Mouse (Mus musculus) kidney, embryonic 15.5 days (tissue): ENCODE measurements around the gene Foxk1. TPM values are rescaled to one million over a fixed set of nuclear protein-coding genes. Genes with fewer than 3 reads are reported as not detected.

Source experiments
- ATAC-seq: fragments of 200-750 bp; cut with Nextera tagmentation; replicated peaks from 2 replicates; pipeline ENCODE4 v1.8.0; 2017; ENCODE audit warnings: moderate TSS enrichment; ENCODE audit not compliant: low FRiP score
- H3K27ac ChIP-seq: fragments of 300-500 bp; sonication (generic); 2 replicates; pipeline ENCODE4 v1.5.1; 2015; ENCODE audit warnings: mild to moderate bottlenecking, inconsistent platforms
- H3K27me3 ChIP-seq: fragments of 300-500 bp; sonication (generic); 2 replicates; pipeline ENCODE4 v1.6.1; 2015; ENCODE audit warnings: inconsistent platforms
- H3K36me3 ChIP-seq: fragments of 300-500 bp; sonication (generic); 2 replicates; pipeline ENCODE4 v1.6.1; 2015; ENCODE audit warnings: inconsistent platforms
- H3K4me1 ChIP-seq: fragments of 300-500 bp; sonication (generic); 2 replicates; pipeline ENCODE4 v1.6.1; 2015; ENCODE audit warnings: inconsistent platforms
- H3K4me2 ChIP-seq: fragments of 300-500 bp; sonication (generic); 2 replicates; pipeline ENCODE4 v1.6.1; 2015; ENCODE audit warnings: moderate library complexity, mild to moderate bottlenecking, inconsistent platforms
- H3K4me3 ChIP-seq: fragments of 300-500 bp; sonication (generic); replicated peaks from 2 replicates; pipeline ENCODE4 v1.5.1; 2015; ENCODE audit warnings: mild to moderate bottlenecking, inconsistent platforms
- H3K9ac ChIP-seq: fragments of 300-500 bp; sonication (generic); 2 replicates; pipeline ENCODE4 v1.6.1; 2015; ENCODE audit warnings: mild to moderate bottlenecking, inconsistent platforms
- H3K9me3 ChIP-seq: fragments of 300-500 bp; sonication (generic); replicated peaks from 2 replicates; pipeline ENCODE4 v1.6.1; 2016; ENCODE audit warnings: inconsistent platforms
- WGBS: fragments of 180-500 bp; shearing (Covaris S2); methylation state at CpG from one replicate; pipeline ENCODE4 v1.1.7; 2015; ENCODE audit warnings: mixed read lengths; 5-methylcytosine and 5-hydroxymethylcytosine counted together
- polyA plus RNA-seq: library from polyadenylated mRNA; unstranded; fragments of >200 nt; fragmentation: Nextera tagmentation; extraction: Ambion mirVana; gene quantifications from 2 replicates; pipeline ENCODE4 v1.2.1, GENCODE M21; 2015

The Foxk1 gene
- polyA plus RNA-seq, 1 experiment from 2014 or later = 7.7 TPM

GRCm38 (mm10) chr5:142457345-142457744, 56.0 kb downstream of the Foxk1 start:
- WGBS = 35% methylated on average over 10 of the region's 10 CpGs
- Histone ChIP-seq H3K4me2 (no peak overlapping the region), H3K4me3 (no peak overlapping the region), H3K27ac (peak overlapping the region; percentile 65), H3K9me3 (no peaks in the 10 kb centered on the region), H3K36me3 (peaks cover 73% of the 10 kb centered on the region), H3K9ac (no peak overlapping the region), H3K4me1 (no peaks in the 10 kb centered on the region), H3K27me3 (no peaks in the 10 kb centered on the region)
- peak; percentile 49; the same call in 1 of the 2 replicates for ATAC-seq

DNA sequence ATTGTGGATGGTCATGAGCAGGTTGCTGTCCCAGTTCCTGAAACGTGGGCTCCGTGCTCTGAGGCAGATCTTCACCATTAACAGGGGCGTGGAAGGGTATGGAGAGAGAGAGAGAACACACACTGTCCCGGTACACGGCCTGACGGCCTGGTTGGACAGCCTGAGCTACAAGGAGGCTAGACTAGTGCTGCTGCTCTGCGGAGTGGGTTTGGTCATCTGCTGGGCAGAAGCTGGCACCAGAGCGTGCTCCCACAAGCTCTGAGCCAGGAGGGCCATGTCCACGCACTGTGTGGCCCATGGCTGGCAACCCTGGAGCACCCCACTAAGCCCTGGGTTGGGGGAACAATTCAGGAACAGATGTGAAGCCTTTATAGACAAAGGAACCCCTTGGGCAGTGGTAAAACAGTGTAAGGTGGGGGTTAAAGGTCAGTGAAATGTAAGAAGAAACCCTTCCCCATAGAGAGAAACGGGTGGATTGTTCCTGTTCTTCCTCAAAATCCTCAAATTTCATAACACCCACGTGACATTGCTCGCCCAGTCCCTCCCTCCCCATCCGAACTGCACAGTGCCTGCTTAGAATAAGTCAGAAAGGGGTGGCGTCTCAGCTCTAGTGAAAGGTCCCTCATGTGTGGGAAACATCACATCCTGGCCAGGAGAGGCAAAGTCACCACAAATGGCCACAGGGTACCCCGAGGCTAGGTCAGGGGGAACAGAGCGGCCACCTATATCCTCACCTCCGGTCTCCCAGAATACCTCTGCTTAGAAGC, 57.7 kb downstream of the Foxk1 start:
- 89% methylated on average over 17 of the region's 17 CpGs for WGBS
- no peaks in the 10 kb centered on the region for H3K9me3 ChIP-seq
- no peak for ATAC-seq
- no peak overlapping the region for H3K27ac ChIP-seq
- H3K27me3 ChIP-seq = no peaks in the 10 kb centered on the region
- no peak overlapping the region for H3K4me3 ChIP-seq
- peaks cover 58% of the 10 kb centered on the region for H3K36me3 ChIP-seq
- 0 out of 2 replicates have a peak, but pooled peaks cover 4% of the 10 kb centered on the region for H3K4me1 ChIP-seq
- no peak overlapping the region for H3K4me2 ChIP-seq
- H3K9ac ChIP-seq = no peak overlapping the region

DNA sequence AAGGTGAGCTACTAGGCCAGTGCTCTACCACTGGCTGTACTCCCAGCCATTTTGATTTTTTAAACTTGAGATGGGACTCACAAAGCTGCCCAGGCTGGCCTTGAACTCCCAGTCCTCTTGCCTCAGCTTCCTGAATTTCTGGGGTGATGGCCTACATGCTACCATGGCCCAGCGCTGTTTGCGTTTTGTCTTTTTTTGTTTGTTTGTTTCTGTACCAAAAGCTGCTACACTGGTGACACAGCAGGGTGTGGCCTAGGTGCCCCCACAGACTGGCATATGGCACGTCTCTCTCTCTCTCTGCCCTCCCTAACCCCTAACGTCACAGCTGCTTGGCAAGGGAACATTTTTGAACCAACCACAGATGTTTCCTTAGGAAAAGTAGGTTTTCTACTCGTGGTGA, 58.5 kb downstream of the Foxk1 start:
- ATAC-seq = no peak
- Histone ChIP-seq H3K9ac (no peak overlapping the region), H3K36me3 (peaks cover 49% of the 10 kb centered on the region), H3K4me1 (peaks cover 11% of the 10 kb centered on the region), H3K27ac (no peak overlapping the region), H3K4me2 (no peak overlapping the region), H3K9me3 (no peaks in the 10 kb centered on the region), H3K27me3 (no peaks in the 10 kb centered on the region), H3K4me3 (no peak overlapping the region)
- WGBS = 78% methylated on average over 5 of the region's 5 CpGs

DNA sequence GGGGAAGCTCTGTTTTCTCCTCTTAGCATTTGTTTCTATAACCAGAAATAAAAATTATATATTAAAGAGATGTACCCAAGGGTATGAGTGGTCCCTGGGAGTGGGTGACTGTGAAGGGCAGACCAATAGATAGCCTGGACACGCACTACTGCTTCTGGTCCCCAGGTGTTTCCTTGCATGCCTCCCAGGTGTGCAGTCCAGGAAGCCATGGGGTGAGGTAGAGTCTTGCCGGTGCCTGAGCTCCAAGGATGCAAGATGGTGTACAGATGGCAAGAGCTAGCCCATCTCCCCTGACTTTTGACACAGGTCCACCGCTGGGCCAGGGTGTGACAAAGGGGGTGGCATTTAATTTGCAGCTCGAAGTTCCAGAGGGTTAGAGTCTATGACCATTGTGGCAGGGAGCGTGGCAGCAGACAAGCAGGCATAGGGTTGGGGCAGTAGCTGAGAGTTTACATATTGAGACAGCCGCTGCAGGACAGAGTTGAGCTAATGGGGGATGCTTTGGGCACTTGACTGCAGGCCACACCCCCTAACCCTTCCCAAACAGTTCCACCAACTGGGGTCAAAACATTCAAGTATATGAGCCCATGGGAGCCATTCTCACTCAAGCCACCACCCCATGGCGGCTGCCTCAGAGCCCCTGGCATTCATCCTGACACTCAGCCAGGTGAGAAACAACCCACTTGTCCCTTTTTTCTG, 60.8 kb downstream of the Foxk1 start:
- Histone ChIP-seq H3K4me1 (peaks cover 19% of the 10 kb centered on the region), H3K27me3 (no peaks in the 10 kb centered on the region), H3K9ac (no peak overlapping the region), H3K27ac (no peak overlapping the region), H3K9me3 (no peaks in the 10 kb centered on the region), H3K4me2 (no peak overlapping the region), H3K4me3 (no peak overlapping the region), H3K36me3 (peaks cover 32% of the 10 kb centered on the region)
- ATAC-seq = no peak
- 95% methylated on average over 7 of the region's 7 CpGs for WGBS

GRCm38 (mm10) chr5:142462641-142462948, 61.3 kb downstream of the Foxk1 start:
- no peak overlapping the region for H3K4me2 ChIP-seq
- H3K4me1 ChIP-seq = peaks cover 19% of the 10 kb centered on the region
- no peaks in the 10 kb centered on the region for H3K27me3 ChIP-seq
- H3K36me3 ChIP-seq = peaks cover 32% of the 10 kb centered on the region
- no peak overlapping the region for H3K4me3 ChIP-seq
- 0 out of 2 replicates have a peak overlapping the region, but pooled peaks have one; percentile 91 for H3K27ac ChIP-seq
- H3K9ac ChIP-seq = no peak overlapping the region
- no peak for ATAC-seq
- H3K9me3 ChIP-seq = no peaks in the 10 kb centered on the region
- 89% methylated on average over 2 of the region's 2 CpGs for whole genome bisulfite sequencing

DNA sequence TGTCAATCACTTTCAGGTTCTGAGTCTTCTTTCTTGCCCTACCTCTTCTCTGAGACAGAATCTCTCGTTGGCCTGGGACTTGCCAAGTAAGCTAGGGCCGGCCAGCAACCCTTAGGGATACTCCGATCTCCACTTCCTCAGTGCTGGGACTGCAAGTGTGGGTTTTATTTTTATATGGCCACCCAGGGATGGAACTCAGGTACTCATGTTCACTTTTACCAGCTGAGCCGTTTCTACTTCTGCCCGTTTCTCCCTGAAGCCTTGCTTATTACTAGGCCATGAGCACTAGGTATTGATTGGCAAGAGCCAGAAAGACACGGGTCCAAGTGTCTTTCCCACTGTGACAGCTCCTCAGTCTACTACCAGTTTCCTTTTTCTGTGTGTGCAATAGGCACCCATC, 61.7 kb downstream of the Foxk1 start:
- peak overlapping the region; percentile 89 for H3K4me2 ChIP-seq
- H3K9me3 ChIP-seq = no peaks in the 10 kb centered on the region
- no peak for ATAC-seq
- H3K27me3 ChIP-seq = no peaks in the 10 kb centered on the region
- 88% methylated on average over 6 of the region's 6 CpGs for WGBS
- H3K4me1 ChIP-seq = peaks cover 19% of the 10 kb centered on the region
- H3K9ac ChIP-seq = no peak overlapping the region; the same call in 1 of the 2 replicates
- peak overlapping the region; percentile 76 for H3K4me3 ChIP-seq
- H3K36me3 ChIP-seq = peaks cover 32% of the 10 kb centered on the region
- peak overlapping the region; percentile 91 for H3K27ac ChIP-seq

DNA sequence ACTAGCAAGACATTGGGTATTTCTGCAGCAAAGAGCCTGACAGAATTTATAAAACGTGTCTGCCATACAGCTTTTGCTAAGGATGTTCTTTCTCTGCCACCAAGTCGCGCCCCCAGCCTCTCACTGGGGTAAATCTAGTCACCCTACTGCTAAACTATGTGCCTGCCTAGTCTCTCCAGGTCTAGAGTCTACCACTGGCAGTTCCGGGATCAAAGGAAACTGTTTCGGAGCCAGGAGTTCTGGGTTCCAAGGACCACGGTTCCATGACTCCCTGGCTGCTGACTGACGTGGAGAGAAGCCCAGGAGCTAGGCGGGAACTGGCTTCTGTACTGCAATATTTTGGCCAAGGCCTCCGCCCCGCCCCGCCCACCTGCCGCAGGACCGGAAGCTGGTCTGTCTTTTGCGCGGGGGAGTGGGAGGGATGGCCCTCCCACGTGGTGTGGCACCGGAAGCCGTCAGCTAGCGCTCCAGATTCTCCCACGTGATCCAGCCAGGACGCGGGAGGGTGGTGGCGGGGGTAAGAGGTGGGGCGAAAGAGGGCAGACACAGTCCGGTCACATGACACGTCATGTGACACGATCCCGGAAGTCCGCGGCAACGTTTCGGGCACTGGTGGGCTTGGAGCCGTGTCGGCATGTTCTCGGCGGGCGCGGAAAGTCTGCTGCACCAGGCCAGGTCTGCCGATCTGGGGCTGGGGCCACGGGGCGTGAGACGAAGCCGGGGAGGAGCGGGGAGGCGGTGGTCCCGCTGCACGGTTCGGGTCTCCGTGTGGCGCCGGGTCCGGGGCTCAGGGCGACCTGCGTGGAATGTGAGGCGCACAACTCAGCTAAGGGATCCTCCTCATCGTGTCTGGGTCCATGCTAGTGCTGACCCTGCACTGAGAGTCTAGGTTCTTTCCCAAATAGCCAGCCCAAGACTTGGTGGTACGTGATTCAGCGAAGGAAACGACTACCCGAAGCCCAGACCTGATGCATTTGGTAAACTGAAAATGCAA, 62.5 kb downstream of the Foxk1 start, which contains the start of gene Ap5z1:
Gene Ap5z1 (plus strand): TSS at position 484 of the 994 bp plus-strand sequence.
- WGBS = 1% methylated on average over 60 of the region's 60 CpGs
- Histone ChIP-seq H3K9me3 (no peaks in the 10 kb centered on the region), H3K9ac (peak within 1 kb of the TSS; percentile 66), H3K4me1 (peaks cover 19% of the 10 kb centered on the region), H3K4me2 (peak within 1 kb of the TSS; percentile 89), H3K36me3 (peaks cover 32% of the 10 kb centered on the region), H3K4me3 (peak within 1 kb of the TSS; percentile 76), H3K27ac (peak within 1 kb of the TSS; percentile 91), H3K27me3 (no peaks in the 10 kb centered on the region)
- peak; percentile 89 for ATAC-seq

DNA sequence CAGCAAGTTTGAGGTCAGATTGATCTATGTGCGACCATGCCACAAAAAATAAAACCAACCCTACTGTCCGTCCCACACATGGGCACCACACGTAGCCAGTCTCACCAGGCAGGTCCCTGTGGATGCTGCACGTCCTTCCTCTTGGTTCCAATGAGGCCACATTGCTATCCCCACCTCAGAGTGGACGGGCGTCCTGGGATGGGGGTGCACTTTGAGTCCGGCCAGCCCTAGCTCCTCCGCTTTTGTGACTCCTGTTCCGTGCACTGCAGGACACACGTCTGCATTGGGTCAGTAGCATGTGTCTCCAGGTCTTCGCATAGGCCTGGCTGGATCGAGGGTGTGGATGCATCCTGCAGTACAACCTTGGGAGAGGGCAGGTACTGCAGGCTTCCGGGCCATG, 67.1 kb downstream of the Foxk1 start:
- peaks cover 15% of the 10 kb centered on the region for H3K4me1 ChIP-seq
- 93% methylated on average over 13 of the region's 13 CpGs for WGBS
- H3K27me3 ChIP-seq = no peaks in the 10 kb centered on the region
- H3K9ac ChIP-seq = no peak overlapping the region
- no peak for ATAC-seq
- H3K36me3 ChIP-seq = peaks cover 52% of the 10 kb centered on the region
- H3K4me3 ChIP-seq = no peak overlapping the region
- H3K4me2 ChIP-seq = no peak overlapping the region
- no peak overlapping the region for H3K27ac ChIP-seq
- no peaks in the 10 kb centered on the region for H3K9me3 ChIP-seq

GRCm38 (mm10) chr5:142469796-142470195, 68.5 kb downstream of the Foxk1 start:
- Histone ChIP-seq H3K36me3 (peaks cover 52% of the 10 kb centered on the region), H3K4me3 (no peak overlapping the region), H3K27me3 (no peaks in the 10 kb centered on the region), H3K4me1 (peaks cover 8% of the 10 kb centered on the region), H3K27ac (no peak overlapping the region), H3K9me3 (no peaks in the 10 kb centered on the region), H3K9ac (no peak overlapping the region), H3K4me2 (no peak overlapping the region)
- WGBS = 93% methylated on average over 11 of the region's 11 CpGs
- ATAC-seq = no peak

DNA sequence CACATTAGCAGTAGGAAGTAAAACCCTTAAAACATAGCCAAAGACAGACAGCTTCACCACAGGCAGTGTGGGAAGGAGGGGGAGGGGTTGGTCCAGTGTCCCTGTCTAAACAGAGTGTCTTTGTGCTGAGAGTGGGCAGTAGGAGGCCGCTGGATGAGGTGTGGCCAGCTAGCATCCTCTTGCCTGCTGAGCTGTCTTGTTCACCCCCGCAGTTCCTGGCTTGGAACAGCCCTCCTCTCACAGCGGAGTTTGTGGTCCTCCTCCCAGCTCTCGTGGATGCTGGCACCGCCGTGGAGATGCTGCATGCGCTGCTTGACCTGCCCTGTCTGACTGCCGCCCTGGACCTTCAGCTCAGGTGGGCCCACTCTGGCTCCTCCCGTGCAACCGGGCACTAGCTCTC, 72.4 kb downstream of the Foxk1 start:
- no peak for ATAC-seq
- H3K4me2 ChIP-seq = no peak overlapping the region
- H3K36me3 ChIP-seq = peaks cover 36% of the 10 kb centered on the region

GRCm38 (mm10) chr5:142475669-142476068, 74.4 kb downstream of the Foxk1 start:
- H3K9ac ChIP-seq = no peak overlapping the region
- 80% methylated on average over 7 of the region's 7 CpGs for WGBS
- H3K27ac ChIP-seq = no peak overlapping the region
- no peak overlapping the region for H3K4me2 ChIP-seq
- H3K4me3 ChIP-seq = no peak overlapping the region
- H3K4me1 ChIP-seq = peaks cover 8% of the 10 kb centered on the region; the same call in 1 of the 2 replicates
- peaks cover 17% of the 10 kb centered on the region for H3K36me3 ChIP-seq
- H3K27me3 ChIP-seq = no peaks in the 10 kb centered on the region
- ATAC-seq = no peak
- no peaks in the 10 kb centered on the region for H3K9me3 ChIP-seq

More for the DNA sequence above, 72.4 kb downstream of the Foxk1 start:
- Histone ChIP-seq H3K9me3 (no peaks in the 10 kb centered on the region), H3K9ac (no peak overlapping the region), H3K4me1 (0 out of 2 replicates have a peak, but pooled peaks cover 3% of the 10 kb centered on the region), H3K4me3 (no peak overlapping the region), H3K27ac (no peak overlapping the region), H3K27me3 (no peaks in the 10 kb centered on the region)
- WGBS = 81% methylated on average over 10 of the region's 10 CpGs
